Mouse (Mus musculus) naive thymus-derived CD4-positive, alpha-beta T cell, adult 2 months (primary cell): Measurements from ENCODE around the gene Ezr.
A peak's percentile ranks its signal among the peaks of the same experiment; 100 is the strongest.

Experiments used
- DNase-seq: peaks from one replicate; pipeline ENCODE4 v3.0.0-alpha.2; 2011; ENCODE audit warnings: low read depth

Ezr gene

GRCm38 (mm10) chr17:6789581-6790118, 7.1 kb upstream of the Ezr start:
- no peak for DNase-seq

DNA sequence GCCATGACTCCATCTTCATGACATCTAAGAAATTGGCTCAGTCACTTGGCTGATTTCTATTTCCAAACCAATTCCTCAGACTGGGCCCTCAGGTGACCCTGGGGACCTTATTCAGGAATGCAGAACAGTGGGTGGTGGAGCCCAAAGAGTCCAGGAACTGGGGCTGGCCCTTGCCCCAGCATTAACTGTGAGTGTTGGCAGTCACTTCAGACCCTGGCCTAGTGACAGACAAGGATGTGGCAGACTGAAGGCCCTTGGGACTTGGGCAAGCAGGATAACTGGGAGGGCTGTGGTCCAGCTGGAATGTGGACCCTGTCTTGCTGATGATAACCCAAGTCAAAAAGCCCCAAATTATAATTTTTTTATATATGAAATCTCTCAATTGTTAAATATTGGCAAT, 6.5 kb upstream of the Ezr start:
- no peak for DNase-seq

DNA sequence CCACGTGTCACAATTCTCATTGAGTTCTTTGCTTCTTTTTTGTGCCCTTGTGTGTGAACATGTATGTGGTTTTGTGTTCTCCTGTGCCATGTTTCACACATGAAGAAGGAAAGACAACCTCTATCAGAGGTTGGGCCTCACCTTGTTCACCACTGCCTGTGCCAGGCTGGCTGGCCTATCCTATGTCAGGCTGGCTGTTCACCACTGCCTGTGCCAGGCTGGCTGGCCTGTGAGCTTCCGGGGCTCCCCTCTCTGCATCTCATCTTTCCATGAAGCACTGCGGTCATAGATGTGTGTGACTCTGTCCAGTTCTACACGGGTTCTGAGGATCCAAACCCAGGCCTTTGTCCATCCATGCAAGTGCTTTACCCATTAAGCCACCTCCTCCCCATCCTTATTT, 4.7 kb upstream of the Ezr start:
- no peak for DNase-seq

DNA sequence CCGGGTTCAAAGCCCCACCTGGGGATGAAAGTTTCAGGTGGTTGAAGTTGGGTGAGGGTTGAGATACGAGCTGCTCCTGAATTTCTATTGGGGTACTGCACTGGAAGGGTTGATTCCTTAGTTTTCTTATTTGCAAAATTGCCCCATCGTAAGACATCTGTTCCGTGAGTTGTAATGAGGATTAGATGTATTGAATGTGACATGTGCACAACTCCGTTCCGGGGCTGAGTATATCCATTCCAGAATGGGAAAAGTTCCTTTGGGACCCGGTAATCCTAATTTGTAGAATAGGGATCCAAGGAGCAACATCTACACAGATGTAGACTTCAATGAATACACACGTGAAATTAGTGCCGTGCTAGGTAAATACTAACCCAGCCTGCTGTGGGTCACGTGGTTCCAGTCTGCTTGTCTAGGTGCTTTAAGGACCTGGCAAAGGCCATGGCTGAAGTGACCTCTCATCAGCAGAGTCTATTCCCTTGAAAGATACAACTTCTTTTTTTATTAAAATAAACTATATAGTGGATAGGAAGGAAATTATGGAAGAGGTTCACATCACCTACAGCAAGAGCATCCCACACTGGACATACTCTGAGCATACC, 1.3 kb upstream of the Ezr start:
- peak; percentile 10 for DNase-seq

DNA sequence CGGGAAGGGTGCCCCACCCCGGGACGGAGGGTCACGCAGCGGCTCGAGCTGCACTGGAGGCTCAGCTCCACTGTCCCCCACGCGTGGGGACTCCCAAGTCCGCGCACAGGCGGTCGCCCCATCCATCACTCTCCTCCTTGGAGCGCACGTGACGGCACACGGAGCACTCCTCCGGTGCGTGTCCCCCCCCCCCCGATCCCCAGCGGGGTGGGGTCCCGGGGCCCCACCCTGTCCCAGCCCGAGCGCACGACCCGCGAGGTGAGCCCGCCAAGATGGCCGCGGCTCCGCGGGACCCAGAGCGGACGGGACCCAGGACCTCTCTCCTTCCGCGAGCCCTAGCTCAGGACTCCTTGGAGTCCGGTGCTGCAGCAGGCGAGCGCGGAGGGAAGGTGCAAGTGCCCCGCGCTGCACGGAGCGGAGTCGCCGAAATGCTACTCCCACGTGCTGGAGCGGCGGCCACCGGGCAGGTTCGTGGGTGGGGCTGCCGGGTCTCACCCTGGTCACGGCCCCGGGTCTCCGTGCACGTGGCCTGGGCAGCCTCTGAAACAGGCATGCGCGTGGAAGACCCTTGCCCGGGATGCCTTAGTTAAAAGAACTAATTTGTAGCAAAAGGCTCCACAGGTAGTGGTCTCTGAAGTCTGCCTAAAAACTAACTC, 550 bp upstream of the Ezr start:
- no peak for DNase-seq

DNA sequence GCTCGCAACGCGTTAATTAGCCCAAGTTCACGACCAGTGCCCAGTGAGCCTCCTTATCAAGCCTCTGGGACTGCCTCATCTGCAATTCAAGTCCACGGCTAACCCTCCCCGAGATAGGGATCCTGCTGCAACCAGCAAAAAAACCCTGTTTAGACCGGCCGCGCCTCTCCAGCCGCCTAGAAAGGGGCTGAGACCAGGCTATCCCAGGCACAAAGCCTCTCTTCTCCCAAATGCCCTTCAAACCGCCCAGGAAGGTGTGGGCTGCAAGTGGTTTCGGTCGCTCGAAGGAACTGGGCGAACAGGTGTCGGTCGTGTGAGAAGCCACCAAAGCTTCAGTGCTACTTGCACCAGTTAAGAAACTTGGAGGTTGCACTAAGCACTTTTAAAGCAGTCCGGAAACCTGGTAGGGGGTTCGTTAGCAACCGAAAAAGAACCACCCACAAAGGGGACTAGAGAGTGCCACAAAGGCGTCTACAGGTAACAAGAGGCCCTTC, 504 bp downstream of the Ezr start:
- DNase-seq: no peak

- no peak for DNase-seq
These were observed 1.3 kb downstream of the Ezr start for GRCm38 (mm10) chr17:6781273-6781672.

DNA sequence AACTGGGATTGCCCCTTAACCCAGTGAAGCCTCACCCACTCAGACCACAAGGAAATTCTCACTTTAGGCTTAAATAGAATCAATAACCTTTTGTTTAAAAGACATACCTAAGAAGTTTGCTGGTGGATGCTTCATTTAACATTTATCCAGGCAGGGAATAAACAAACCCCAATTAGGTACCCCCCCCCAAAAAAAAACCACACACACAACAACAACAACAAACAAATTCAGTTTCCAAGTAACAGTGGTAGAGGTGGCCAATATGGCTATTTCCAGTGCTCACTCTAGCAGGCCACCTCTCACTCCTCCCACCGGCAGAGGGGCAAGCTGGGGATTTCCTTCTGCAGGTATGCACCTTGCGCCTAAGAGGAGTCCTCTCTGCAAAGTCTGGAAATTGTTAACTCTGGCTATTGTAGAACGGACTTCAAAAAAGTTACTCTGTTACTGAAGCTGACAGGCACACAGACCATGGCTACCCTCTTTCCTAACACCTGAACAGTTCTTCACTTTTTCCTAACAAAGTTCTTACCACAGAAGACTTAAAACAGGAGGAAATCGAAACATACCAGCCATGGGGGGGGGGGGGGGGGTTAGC, 2.0 kb downstream of the Ezr start:
- peak; percentile 63 for DNase-seq

- DNase-seq: no peak
These were observed 3.0 kb downstream of the Ezr start for GRCm38 (mm10) chr17:6779632-6780031.

- DNase-seq: peak; percentile 59
These were observed 3.6 kb downstream of the Ezr start for GRCm38 (mm10) chr17:6778771-6779509.

- DNase-seq: no peak
These were observed 4.3 kb downstream of the Ezr start for GRCm38 (mm10) chr17:6778332-6778683.

DNA sequence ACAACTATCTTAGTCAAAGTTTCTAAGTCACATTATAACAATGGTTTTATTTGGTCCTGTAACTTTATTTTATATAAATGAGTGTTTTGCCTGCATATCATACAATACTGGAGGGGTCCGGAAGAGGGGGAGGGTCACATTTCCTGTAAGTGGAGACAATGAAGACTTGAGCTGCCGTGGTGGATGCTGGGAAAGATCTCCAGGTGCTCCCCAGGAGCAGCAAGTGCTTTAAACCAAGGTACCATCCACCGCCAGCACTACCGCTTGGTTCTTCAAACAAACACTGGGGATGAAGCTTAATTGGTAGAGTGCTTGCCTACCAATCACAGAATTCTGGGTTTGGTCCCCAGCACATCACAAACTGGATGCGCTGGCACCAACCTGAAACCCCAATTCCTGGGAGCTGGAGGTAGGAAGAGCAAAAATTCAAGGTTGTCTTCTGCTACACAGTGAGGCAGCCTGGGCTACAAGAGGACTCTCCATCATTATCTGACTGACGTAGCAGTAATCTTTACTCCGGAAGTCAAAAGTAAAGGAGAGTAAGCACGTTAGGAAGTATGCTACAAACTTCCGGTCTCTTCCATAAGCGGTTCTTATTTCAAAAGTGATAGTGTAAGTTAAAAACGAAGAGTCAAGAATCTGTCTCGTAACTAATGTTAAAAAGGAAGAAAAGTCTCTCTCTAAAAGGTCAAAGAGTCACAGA, 4.8 kb downstream of the Ezr start:
- peak; percentile 89 for DNase-seq

DNA sequence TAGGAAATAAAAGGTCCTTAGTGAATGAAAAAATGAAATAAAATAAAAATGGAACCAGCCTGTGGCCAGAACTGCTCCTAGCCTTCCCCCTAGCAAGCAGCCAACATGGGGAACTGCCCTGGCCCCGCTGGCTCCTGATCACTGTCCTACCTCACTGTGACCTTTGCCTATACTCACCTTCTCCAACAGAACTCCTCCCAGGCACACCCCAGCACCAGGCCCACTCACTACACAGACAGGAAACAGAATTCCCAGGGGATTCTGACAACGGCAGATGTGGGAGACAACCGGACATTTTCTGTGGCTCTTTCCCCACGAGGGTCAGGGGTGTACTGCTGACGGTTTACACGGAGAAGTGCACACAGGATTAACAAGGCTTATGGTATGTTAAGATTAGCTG, 5.5 kb downstream of the Ezr start:
- DNase-seq: no peak

DNA sequence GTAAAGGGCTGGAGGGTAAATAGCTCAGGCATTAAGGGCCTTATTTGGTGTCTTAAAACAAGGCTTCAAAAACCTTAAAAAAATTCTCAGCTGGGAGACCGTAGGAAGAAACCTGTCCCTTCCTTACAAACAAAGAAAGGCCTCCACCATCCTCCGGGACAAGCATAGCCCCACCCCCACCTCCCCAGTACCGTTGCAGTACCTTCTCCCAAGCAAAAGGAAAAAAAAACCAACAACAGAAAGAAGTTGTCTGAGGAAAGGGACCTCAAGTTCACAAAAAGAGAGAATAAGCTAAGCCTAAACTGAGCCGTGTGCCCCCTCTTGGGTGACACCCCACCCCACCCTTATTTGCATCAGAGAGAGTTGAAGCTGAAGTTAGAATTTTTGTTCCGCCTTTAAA, 6.0 kb downstream of the Ezr start:
- no peak for DNase-seq

DNA sequence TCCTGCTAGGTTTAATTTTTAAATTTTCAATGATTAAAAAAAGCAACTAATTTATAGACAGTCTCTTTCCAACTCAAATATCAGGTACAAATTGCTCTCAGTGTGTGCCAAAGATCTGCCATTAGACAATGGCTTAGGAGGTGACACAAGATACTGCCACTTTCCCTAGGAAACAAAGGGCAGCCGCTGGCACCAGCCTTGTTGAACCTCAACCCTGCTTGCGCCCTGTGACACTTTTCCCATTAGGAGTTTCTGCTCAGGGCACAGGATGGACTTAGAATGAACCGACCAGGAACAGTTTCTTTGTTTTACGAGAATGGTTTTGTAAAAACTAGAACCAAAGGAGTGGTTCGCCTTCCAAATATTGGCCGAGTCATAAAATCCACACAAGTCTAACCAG, 6.5 kb downstream of the Ezr start:
- DNase-seq: no peak

GRCm38 (mm10) chr17:6775671-6776070, 6.9 kb downstream of the Ezr start:
- peak; percentile 55 for DNase-seq

DNA sequence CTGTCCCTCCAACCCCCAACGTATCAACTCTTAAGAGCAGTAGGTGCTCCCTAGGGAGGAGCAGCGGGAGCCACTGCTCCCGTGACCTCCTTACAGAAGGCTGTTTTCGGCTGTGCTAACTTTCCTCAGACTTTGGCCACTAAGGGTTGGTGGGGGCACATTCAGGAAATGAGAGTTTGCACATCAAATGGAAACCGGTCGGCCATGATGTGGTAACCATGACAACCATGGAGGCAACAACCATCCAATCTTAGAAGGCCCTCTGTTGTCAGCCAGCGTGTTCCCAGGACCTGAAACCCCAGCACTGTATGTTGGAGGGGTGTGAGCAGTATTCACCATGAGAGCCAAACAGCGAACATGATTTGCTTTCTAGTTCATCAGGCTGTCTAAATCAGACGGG, 7.4 kb downstream of the Ezr start:
- peak; percentile 77 for DNase-seq

GRCm38 (mm10) chr17:6773249-6773966, 9.2 kb downstream of the Ezr start:
- DNase-seq: peak; percentile 49

DNA sequence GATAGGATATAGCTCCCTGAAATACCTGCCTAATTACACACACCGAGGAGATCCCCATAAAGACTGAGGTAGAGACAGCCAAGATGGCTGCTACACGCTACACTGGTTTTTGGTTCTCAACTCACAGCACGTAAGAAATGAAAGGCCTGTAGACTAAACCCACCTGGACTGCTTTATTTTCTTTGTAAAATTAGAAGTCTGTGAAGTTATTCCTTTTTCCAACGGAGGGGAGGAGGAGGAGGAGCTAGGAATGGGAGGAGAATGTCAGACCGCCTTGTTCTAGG, 10.2 kb downstream of the Ezr start:
- no peak for DNase-seq

DNA sequence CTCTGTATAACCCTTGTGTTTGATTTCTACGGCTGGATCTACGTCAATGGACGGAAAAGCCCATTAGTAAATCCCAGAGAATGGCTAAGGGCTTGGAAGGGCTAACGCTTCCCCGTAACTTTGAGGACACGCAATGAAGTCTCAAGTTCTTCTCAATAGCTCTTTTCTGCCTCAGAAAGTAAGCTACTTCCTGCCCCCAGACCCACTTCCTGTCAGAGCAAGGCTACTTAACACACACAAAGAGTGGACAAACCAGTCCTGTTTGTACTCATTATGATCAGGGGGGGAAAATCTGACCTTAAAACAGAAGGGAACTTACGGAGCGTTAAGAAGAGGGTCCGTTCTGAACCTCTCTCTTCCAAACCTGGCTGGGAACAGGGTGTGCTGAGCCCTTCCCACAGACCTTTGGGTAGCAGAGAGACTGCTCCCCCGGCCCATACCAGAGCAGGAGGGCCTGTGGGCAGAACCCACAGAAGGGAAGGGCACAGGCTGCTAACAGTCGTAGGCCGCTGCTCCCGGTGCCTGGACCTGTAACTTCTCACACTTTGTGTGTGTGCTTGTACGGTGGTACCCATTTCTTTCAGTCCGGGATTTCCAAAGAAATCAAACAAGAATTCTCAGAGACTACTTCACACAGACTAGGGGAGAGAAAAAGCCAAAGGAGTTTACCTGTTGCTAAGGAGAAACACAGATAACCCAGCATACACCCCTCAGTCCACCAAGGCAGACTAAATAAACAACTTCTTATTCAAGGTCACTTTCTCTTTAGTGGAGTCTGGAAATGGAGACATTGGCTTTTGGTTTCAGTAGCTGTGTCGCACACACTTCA, 10.7 kb downstream of the Ezr start:
- peak; percentile 66 for DNase-seq

GRCm38 (mm10) chr17:6769602-6770001, 13.0 kb downstream of the Ezr start:
- DNase-seq: peak; percentile 61
